Comparison of ENCODE assay signal across 8 mouse cellular contexts in the genomic region with DNA sequence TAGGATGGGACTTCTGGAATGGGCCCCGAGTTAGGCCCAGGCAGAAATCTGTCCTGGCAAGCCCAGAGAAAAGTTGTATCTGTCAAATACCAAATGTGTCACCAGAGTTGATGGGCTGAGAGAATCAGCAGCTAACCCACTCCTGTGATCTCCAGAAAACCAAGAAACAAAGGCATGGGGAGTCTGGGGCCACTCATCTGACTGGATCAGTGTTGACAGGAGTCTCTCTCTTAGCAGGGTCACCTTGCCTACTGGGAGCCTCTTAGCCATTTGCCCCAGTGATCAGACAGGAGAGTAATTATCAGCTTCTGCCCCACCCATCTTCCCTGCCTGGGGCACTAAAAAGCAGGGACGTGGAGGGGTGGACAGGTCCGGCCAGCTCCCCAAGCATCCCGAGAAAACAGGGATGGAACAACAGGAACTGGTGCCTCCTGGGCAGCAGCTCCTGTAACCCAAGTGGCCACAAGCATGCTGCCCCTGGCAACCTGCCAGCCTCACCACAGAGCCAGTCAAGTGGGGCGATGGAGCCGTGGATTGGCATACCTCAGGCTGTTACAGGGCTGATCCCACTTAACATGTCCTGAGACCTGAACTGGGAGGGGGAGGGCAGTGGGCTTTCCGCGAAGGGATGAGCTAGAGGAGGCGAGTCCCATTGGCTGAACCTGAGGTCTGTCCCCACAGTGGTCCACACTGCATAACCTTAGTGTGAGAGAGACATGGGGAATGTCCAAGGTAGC. TPM values are rescaled to one million over a fixed set of nuclear protein-coding genes. Genes with fewer than 3 reads are reported as not detected.
DNase-seq lines count a peak whose midpoint lies in the region; ATAC-seq and TF ChIP-seq lines count a peak whose summit lies in the region.

No protein-coding gene starts in this region.

- H3K27me3 ChIP-seq in intestine, embryonic 14.5 days (replicated peaks; ENCODE audit: control insufficient read depth, insufficient read depth, low read length): no peaks in the 10 kb centered on the region
- no peaks in the 10 kb centered on the region for H3K27me3 ChIP-seq in intestine, postnatal 0 days (replicated peaks; ENCODE audit: control insufficient read depth, insufficient read depth, low read length)
- no peaks in the 10 kb centered on the region for H3K27me3 ChIP-seq in lung, embryonic 15.5 days

- H3K9me3 ChIP-seq in intestine, embryonic 14.5 days (ENCODE audit: control insufficient read depth, low read length): no peaks in the 10 kb centered on the region
- no peaks in the 10 kb centered on the region for H3K9me3 ChIP-seq in intestine, postnatal 0 days (ENCODE audit: control insufficient read depth)
- no peaks in the 10 kb centered on the region for H3K9me3 ChIP-seq in lung, embryonic 15.5 days

- WGBS in intestine, embryonic 14.5 days: 58% methylated on average over 9 of the region's 9 CpGs
- WGBS in intestine, postnatal 0 days: 51% methylated on average over 9 of the region's 9 CpGs
- 54% methylated on average over 9 of the region's 9 CpGs for WGBS in lung, embryonic 15.5 days

- no peak overlapping the region for H3K9ac ChIP-seq in intestine, embryonic 14.5 days (ENCODE audit: low read length)
- H3K9ac ChIP-seq in intestine, postnatal 0 days (ENCODE audit: low read depth, low read length): no peak overlapping the region
- H3K9ac ChIP-seq in lung, embryonic 15.5 days: no peak overlapping the region

- no peak for TF ChIP-seq CTCF in intestine, postnatal 0 days (IDR thresholded peaks at IDR 0.05; ENCODE audit: low read depth)

- H3K27ac ChIP-seq in intestine, embryonic 14.5 days (ENCODE audit: low read depth): no peak overlapping the region
- no peak overlapping the region for H3K27ac ChIP-seq in intestine, postnatal 0 days (ENCODE audit: low read depth, low read length)
- 0 out of 2 replicates have a peak overlapping the region, but pooled peaks have one; percentile 12 for H3K27ac ChIP-seq in lung, embryonic 15.5 days

- no peak overlapping the region for H3K4me3 ChIP-seq in intestine, embryonic 14.5 days (ENCODE audit: low read depth, low read length)
- H3K4me3 ChIP-seq in intestine, postnatal 0 days (ENCODE audit: low read depth, low read length): no peak overlapping the region
- no peak overlapping the region for H3K4me3 ChIP-seq in lung, embryonic 15.5 days

- H3K36me3 ChIP-seq in intestine, embryonic 14.5 days (ENCODE audit: control insufficient read depth, insufficient read depth, low read length): peaks cover 82% of the 10 kb centered on the region
- peaks cover 70% of the 10 kb centered on the region for H3K36me3 ChIP-seq in intestine, postnatal 0 days (ENCODE audit: control insufficient read depth, insufficient read depth)
- peaks cover 47% of the 10 kb centered on the region for H3K36me3 ChIP-seq in lung, embryonic 15.5 days

- H3K4me1 ChIP-seq in intestine, embryonic 14.5 days (replicated peaks; ENCODE audit: control insufficient read depth, insufficient read depth, low read length): no peaks in the 10 kb centered on the region
- no peaks in the 10 kb centered on the region for H3K4me1 ChIP-seq in intestine, postnatal 0 days (replicated peaks; ENCODE audit: control insufficient read depth, insufficient read depth, low read length)
- H3K4me1 ChIP-seq in lung, embryonic 15.5 days: peaks cover 9% of the 10 kb centered on the region; the same call in 1 of the 2 replicates

- H3K4me2 ChIP-seq in intestine, embryonic 14.5 days (ENCODE audit: low read length): no peak overlapping the region
- H3K4me2 ChIP-seq in intestine, postnatal 0 days (replicated peaks; ENCODE audit: low read depth): no peak overlapping the region
- H3K4me2 ChIP-seq in lung, embryonic 15.5 days: no peak overlapping the region

- peak; percentile 29; the same call in 1 of the 2 replicates for ATAC-seq in intestine, embryonic 14.5 days (replicated peaks; ENCODE audit: low FRiP score, low TSS enrichment, low read depth)
- no peak for ATAC-seq in intestine, postnatal 0 days
- peak; percentile 27 for ATAC-seq in erythroblast, adult 5-6 weeks (replicated peaks; ENCODE audit: low FRiP score, poor library complexity, severe bottlenecking)
- ATAC-seq in lung, embryonic 15.5 days (ENCODE audit: borderline replicate concordance, extremely low read depth, low FRiP score, low TSS enrichment): 0 out of 2 replicates have a peak, but pooled peaks have one; percentile 16

- peak; percentile 41 to 56 for DNase-seq in cerebellum, adult 18-20 months
- DNase-seq in cerebellum, adult 11 months: no peak
- no peak for DNase-seq in intestine, embryonic 14.5 days (ENCODE audit: low spot score)
- DNase-seq in adipocyte (ENCODE audit: low spot score): no peak
- DNase-seq in left cerebral cortex, adult 11 months (ENCODE audit: low spot score): no peak

RNA-seq across cellular contexts. Expression of a gene that starts 13.9 kb away (rescaled TPM):
- polyA plus RNA-seq in intestine, embryonic 14.5 days (2014; fragmentation: Nextera tagmentation; extraction: Ambion mirVana): 376 and 385 TPM in 2 replicates
- 162 and 174 TPM in 2 replicates for polyA plus RNA-seq in intestine, postnatal 0 days (2015; fragmentation: Nextera tagmentation; extraction: Ambion mirVana)
- 71.5 and 81.1 TPM in 2 replicates for total RNA-seq in erythroblast, adult 5-6 weeks (2015; ENCODE audit: low replicate concordance)
- total RNA-seq in erythroblast, adult 5-6 weeks (2017; ENCODE audit: low replicate concordance): 44.6 and 45.7 TPM in 2 replicates
- 369 and 387 TPM in 2 replicates for polyA plus RNA-seq in lung, embryonic 15.5 days (2015; fragmentation: Nextera tagmentation; extraction: Ambion mirVana)

RNA-seq across cellular contexts. Expression of a gene that starts 18.3 kb away (rescaled TPM):
- polyA plus RNA-seq in intestine, embryonic 14.5 days (2014; fragmentation: Nextera tagmentation; extraction: Ambion mirVana): 57.3 and 62.3 TPM in 2 replicates
- 71.6 and 79.0 TPM in 2 replicates for polyA plus RNA-seq in intestine, postnatal 0 days (2015; fragmentation: Nextera tagmentation; extraction: Ambion mirVana)
- 4.6 and 10.6 TPM in 2 replicates for total RNA-seq in erythroblast, adult 5-6 weeks (2015; ENCODE audit: low replicate concordance)
- 5.5 and 7.1 TPM in 2 replicates for total RNA-seq in erythroblast, adult 5-6 weeks (2017; ENCODE audit: low replicate concordance)
- polyA plus RNA-seq in lung, embryonic 15.5 days (2015; fragmentation: Nextera tagmentation; extraction: Ambion mirVana): 61.5 and 66.1 TPM in 2 replicates

RNA-seq across cellular contexts. Expression of a gene that starts 21.6 kb away (rescaled TPM):
- polyA plus RNA-seq in intestine, embryonic 14.5 days (2014; fragmentation: Nextera tagmentation; extraction: Ambion mirVana): 2.8 and 3.2 TPM in 2 replicates
- polyA plus RNA-seq in intestine, postnatal 0 days (2015; fragmentation: Nextera tagmentation; extraction: Ambion mirVana): 9.9 and 11.4 TPM in 2 replicates
- total RNA-seq in erythroblast, adult 5-6 weeks (2015; ENCODE audit: low replicate concordance): not detected in 2 replicates
- total RNA-seq in erythroblast, adult 5-6 weeks (2017; ENCODE audit: low replicate concordance): not detected in 2 replicates
- 0.05 and 0.09 TPM in 2 replicates for polyA plus RNA-seq in lung, embryonic 15.5 days (2015; fragmentation: Nextera tagmentation; extraction: Ambion mirVana)

RNA-seq across cellular contexts. Expression of a gene that starts 57.6 kb away (rescaled TPM):
- polyA plus RNA-seq in intestine, embryonic 14.5 days (2014; fragmentation: Nextera tagmentation; extraction: Ambion mirVana): 4.0 and 5.1 TPM in 2 replicates
- 1.5 and 1.8 TPM in 2 replicates for polyA plus RNA-seq in intestine, postnatal 0 days (2015; fragmentation: Nextera tagmentation; extraction: Ambion mirVana)
- total RNA-seq in erythroblast, adult 5-6 weeks (2015; ENCODE audit: low replicate concordance): not detected in 2 replicates
- total RNA-seq in erythroblast, adult 5-6 weeks (2017; ENCODE audit: low replicate concordance): 0.56 and 1.5 TPM in 2 replicates
- polyA plus RNA-seq in lung, embryonic 15.5 days (2015; fragmentation: Nextera tagmentation; extraction: Ambion mirVana): 4.9 and 5.7 TPM in 2 replicates

RNA-seq across cellular contexts. Expression of a gene that starts 57.7 kb away (rescaled TPM):
- 12.2 and 13.0 TPM in 2 replicates for polyA plus RNA-seq in intestine, embryonic 14.5 days (2014; fragmentation: Nextera tagmentation; extraction: Ambion mirVana)
- 3.8 and 4.5 TPM in 2 replicates for polyA plus RNA-seq in intestine, postnatal 0 days (2015; fragmentation: Nextera tagmentation; extraction: Ambion mirVana)
- total RNA-seq in erythroblast, adult 5-6 weeks (2015; ENCODE audit: low replicate concordance): 0.38 TPM in 1 of 2 replicates, not detected in the other
- total RNA-seq in erythroblast, adult 5-6 weeks (2017; ENCODE audit: low replicate concordance): 0.09 and 0.42 TPM in 2 replicates
- 19.9 and 20.9 TPM in 2 replicates for polyA plus RNA-seq in lung, embryonic 15.5 days (2015; fragmentation: Nextera tagmentation; extraction: Ambion mirVana)

Comparison
In these comparisons a context has a peak if more than half of its experiments do, and no peak if none do; other contexts are left out.
1. DNase-seq: peak in cerebellum, adult 18-20 months (2 of 2); none in cerebellum, adult 11 months (single experiment), intestine, embryonic 14.5 days (single experiment), adipocyte (single experiment) and left cerebral cortex, adult 11 months (single experiment).